Mouse (Mus musculus) bone marrow, adult 2 months (tissue): ENCODE measurements around the gene Slc7a5. TPM values are rescaled to one million over a fixed set of nuclear protein-coding genes. Genes with fewer than 3 reads are reported as not detected.

Source experiments
- H3K27ac ChIP-seq: fragments of 200-500 bp; 2 replicates; pipeline ENCODE4 v1.5.1; 2012; ENCODE audit warnings: low read depth, mild to moderate bottlenecking, control low read depth, inconsistent platforms, low read length; ENCODE audit not compliant: control insufficient read depth, poor library complexity, insufficient read depth
- H3K4me1 ChIP-seq: fragments of 200-500 bp; 2 replicates; pipeline ENCODE4 v1.6.1; 2011; ENCODE audit warnings: low read length; ENCODE audit not compliant: control insufficient read depth, insufficient read depth
- H3K4me3 ChIP-seq: fragments of 200-500 bp; replicated peaks from 2 replicates; pipeline ENCODE3; 2011; ENCODE audit warnings: mild to moderate bottlenecking, low read depth, low read length, control low read depth; ENCODE audit not compliant: control insufficient read depth
- CTCF ChIP-seq: fragments of 200-500 bp; IDR thresholded peaks from 2 replicates; pipeline ENCODE4 v1.5.1; 2011; ENCODE audit warnings: low read length, control low read depth; ENCODE audit not compliant: control insufficient read depth, insufficient read depth
- POLR2A ChIP-seq: fragments of 200-500 bp; IDR thresholded peaks from 2 replicates; pipeline ENCODE4 v1.6.1; 2011; ENCODE audit warnings: low read depth, mild to moderate bottlenecking, control low read depth, low read length, borderline replicate concordance; ENCODE audit not compliant: control insufficient read depth
- WGBS: fragments of 180-500 bp; shearing (Covaris S2); methylation state at CpG from one replicate; pipeline ENCODE4 v1.1.7; 2018; 5-methylcytosine and 5-hydroxymethylcytosine counted together
- polyA plus RNA-seq: library from polyadenylated mRNA; stranded (reverse); fragments of >200 nt; gene quantifications from 2 replicates; pipeline ENCODE4 v1.2.4, GENCODE M21; 2011; ENCODE audit warnings: low replicate concordance; ENCODE audit not compliant: missing spikeins, insufficient read depth, insufficient read length

Slc7a5 gene
- polyA plus RNA-seq: 66.4 and 81.9 TPM in 2 replicates

- Histone ChIP-seq H3K4me1 (peaks cover 1% of the 10 kb centered on the region; the same call in 1 of the 2 replicates), H3K27ac (peak within 1 kb of the TSS; percentile 45), H3K4me3 (peak within 1 kb of the TSS; percentile 96)
- WGBS: under 1% methylated on average over 61 of the region's 61 CpGs
- TF ChIP-seq POLR2A: peak; percentile 97
- TF ChIP-seq CTCF: no peak
These were observed at the start of gene Slc7a5 for GRCm38 (mm10) chr8:121907587-121908248. Gene Slc7a5, minus strand, starts transcription at chr8:121907694.

DNA sequence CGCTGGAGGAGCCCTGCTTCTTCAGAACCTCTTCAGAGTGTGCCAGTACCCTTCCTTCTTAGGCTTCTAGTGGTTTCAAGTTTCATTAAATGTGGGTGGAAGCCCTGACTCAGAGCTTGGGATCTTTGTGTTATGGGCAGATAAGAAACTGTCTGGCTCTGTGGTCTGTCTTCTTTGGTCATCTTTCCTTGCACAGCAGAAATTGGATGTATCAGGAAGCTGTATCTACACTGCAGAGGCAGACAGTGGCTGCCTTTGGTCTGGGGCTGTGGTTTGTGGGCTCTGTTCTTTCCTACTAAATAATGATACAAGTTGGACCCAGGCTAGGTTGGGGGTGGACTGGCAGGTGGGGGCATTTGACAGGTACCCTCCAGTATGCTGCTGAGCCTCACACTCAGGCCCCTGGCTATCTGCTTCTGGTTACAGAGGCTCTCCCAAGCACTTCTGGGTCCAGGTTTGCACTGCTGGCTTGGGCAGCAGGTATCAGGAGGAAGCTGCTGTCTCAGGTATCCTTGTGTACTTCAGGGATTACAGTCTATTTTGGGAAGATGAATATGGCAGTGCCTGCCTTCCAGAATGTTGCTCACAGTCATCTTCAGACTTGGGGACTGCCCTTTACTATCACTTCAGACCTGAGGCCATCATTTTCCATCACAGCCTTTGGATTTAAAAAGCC, 48.5 kb upstream of the Slc7a5 start:
- no peak overlapping the region for H3K4me3 ChIP-seq
- no peak for TF ChIP-seq POLR2A
- TF ChIP-seq CTCF: no peak
- 22% methylated on average over 1 of the region's 1 CpGs for WGBS
- H3K4me1 ChIP-seq: peaks cover 7% of the 10 kb centered on the region; the same call in 1 of the 2 replicates
- no peak overlapping the region for H3K27ac ChIP-seq

GRCm38 (mm10) chr8:121954981-121955555, 47.6 kb upstream of the Slc7a5 start:
- H3K4me1 ChIP-seq: peaks cover 7% of the 10 kb centered on the region; the same call in 1 of the 2 replicates
- WGBS: 80% methylated on average over 10 of the region's 10 CpGs
- no peak overlapping the region for H3K4me3 ChIP-seq
- TF ChIP-seq POLR2A (no peak), CTCF (no peak)
- H3K27ac ChIP-seq: no peak overlapping the region

DNA sequence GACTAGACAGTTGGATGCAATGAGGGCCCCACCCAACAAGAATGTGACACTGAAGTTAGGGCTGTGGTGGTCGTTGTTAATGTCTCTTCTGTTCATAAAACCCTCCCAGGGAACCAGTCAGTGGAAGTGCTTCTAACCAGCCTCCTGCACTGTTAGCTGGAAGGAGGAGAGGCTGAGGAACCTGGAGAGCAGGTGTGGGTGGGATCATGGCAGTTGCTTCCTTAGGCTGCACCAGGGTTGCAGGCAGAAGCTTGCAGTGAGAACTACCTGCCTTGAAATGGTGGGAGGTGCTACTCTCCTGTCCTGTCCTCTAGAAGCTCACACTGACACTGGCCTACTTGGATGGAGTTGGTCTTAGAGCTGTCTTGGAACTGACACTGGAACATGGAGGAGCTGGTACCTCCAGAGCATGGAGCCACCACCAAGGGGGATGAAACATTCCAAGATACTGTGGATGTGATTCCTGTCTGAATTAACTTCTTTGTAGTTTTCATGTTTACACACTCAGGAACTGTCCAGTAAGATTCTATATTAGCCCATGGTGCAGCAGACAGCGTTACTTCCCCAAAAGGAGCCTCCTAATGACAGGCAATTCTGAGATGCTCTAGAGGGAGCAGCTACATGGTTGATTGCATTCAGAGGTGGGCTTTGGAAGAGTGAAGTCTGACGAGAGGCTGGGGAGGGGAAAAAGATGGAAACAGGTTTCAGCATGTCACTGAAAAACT, 46.5 kb upstream of the Slc7a5 start:
- TF ChIP-seq CTCF (no peak), POLR2A (no peak)
- 23% methylated on average over 3 of the region's 3 CpGs for WGBS

DNA sequence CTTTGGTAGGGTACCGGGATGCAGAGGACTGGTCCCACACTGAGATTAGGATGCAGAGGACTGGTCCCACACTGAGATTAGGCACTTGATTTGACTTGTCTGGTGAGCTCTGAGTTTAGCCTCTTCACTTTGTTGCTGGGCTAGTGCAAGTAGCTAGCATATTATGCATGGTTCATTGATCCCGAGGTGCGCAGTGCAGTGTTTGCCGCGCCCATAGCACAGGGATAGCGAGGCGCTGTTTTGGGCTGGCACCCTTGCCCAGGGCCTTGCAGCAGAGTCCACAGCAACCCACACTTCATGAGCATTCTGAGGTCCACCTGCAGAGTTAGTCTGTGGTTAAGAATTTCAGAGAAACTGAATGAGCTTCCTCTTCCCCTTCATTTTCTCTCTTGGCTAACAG, 45.3 kb upstream of the Slc7a5 start:
- H3K4me1 ChIP-seq: peaks cover 7% of the 10 kb centered on the region; the same call in 1 of the 2 replicates
- WGBS: 51% methylated on average over 7 of the region's 7 CpGs
- H3K4me3 ChIP-seq: no peak overlapping the region
- no peak overlapping the region for H3K27ac ChIP-seq
- TF ChIP-seq CTCF: no peak
- no peak for TF ChIP-seq POLR2A

More for the DNA sequence above, 46.5 kb upstream of the Slc7a5 start:
- Histone ChIP-seq H3K27ac (no peak overlapping the region), H3K4me3 (no peak overlapping the region), H3K4me1 (peaks cover 7% of the 10 kb centered on the region; the same call in 1 of the 2 replicates)

- TF ChIP-seq CTCF (no peak), POLR2A (no peak)
- H3K27ac ChIP-seq: no peak overlapping the region
- no peak overlapping the region for H3K4me3 ChIP-seq
These were observed 44.6 kb upstream of the Slc7a5 start for GRCm38 (mm10) chr8:121952122-121952521.

DNA sequence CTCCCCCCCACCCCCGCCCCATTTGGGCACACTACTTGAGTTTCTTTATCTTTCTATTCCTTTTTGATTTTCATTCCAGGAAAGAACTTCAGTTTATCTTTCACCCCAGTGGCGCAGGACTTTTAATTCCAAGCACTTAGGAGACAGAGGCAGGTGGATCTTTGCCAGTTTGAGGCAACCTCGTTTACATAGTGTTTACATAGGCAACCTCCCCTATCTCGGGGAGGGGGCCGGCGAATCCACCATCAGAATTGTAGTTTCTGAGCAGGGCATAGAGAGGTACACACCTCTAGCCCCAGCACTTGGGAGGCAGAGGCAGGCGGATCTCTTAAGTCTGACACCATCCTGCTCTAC, 44.1 kb upstream of the Slc7a5 start:
- no peak overlapping the region for H3K27ac ChIP-seq
- 18% methylated on average over 7 of the region's 7 CpGs for WGBS
- TF ChIP-seq CTCF: no peak
- TF ChIP-seq POLR2A: no peak
- H3K4me3 ChIP-seq: peak overlapping the region; percentile 31
- H3K4me1 ChIP-seq: peaks cover 7% of the 10 kb centered on the region; the same call in 1 of the 2 replicates

More at GRCm38 (mm10) chr8:121952122-121952521, 44.6 kb upstream of the Slc7a5 start:
- H3K4me1 ChIP-seq: peaks cover 7% of the 10 kb centered on the region; the same call in 1 of the 2 replicates
